Mouse (Mus musculus) forebrain, embryonic 12.5 days (tissue): ENCODE results near the gene Mapk3. TPM values are rescaled to one million over a fixed set of nuclear protein-coding genes. Genes with fewer than 3 reads are reported as not detected.
"Not testable (repeated sequence)": the region's sequence is repeated elsewhere in the genome, so short reads cannot be mapped to it uniquely, and the experiment has no call there.

Source experiments
- ATAC-seq: fragments of 200-750 bp; cut with Nextera tagmentation; 2 replicates; pipeline ENCODE4 v1.8.0; 2017; ENCODE audit warnings: moderate TSS enrichment; ENCODE audit not compliant: low FRiP score
- H3K27ac ChIP-seq: fragments of 300-500 bp; sonication (generic); 2 replicates; pipeline ENCODE4 v1.5.1; 2016; ENCODE audit warnings: mild to moderate bottlenecking
- H3K27me3 ChIP-seq: fragments of 300-500 bp; sonication (generic); 2 replicates; pipeline ENCODE4 v1.6.1; 2016; ENCODE audit warnings: mild to moderate bottlenecking
- H3K36me3 ChIP-seq: fragments of 300-500 bp; sonication (generic); replicated peaks from 2 replicates; pipeline ENCODE4 v1.6.1; 2016; ENCODE audit warnings: mild to moderate bottlenecking
- H3K4me1 ChIP-seq: fragments of 300-500 bp; sonication (generic); 2 replicates; pipeline ENCODE4 v1.6.1; 2016
- H3K4me2 ChIP-seq: fragments of 300-500 bp; sonication (generic); 2 replicates; pipeline ENCODE4 v1.6.1; 2016; ENCODE audit warnings: mild to moderate bottlenecking, moderate library complexity
- H3K4me3 ChIP-seq: fragments of 300-500 bp; sonication (generic); replicated peaks from 2 replicates; pipeline ENCODE4 v1.5.1; 2016; ENCODE audit warnings: mild to moderate bottlenecking
- H3K9ac ChIP-seq: fragments of 300-500 bp; sonication (generic); 2 replicates; pipeline ENCODE4 v1.6.1; 2016; ENCODE audit warnings: mild to moderate bottlenecking
- H3K9me3 ChIP-seq: fragments of 300-500 bp; sonication (generic); 2 replicates; pipeline ENCODE4 v1.6.1; 2016
- WGBS: fragments of 180-500 bp; shearing (Covaris S2); methylation state at CpG from one replicate; pipeline ENCODE4 v1.1.7; 2016; 5-methylcytosine and 5-hydroxymethylcytosine counted together
- polyA plus RNA-seq: library from polyadenylated mRNA; unstranded; fragments of >200 nt; fragmentation: Nextera tagmentation; extraction: Ambion mirVana; gene quantifications from 2 replicates; pipeline ENCODE4 v1.2.1, GENCODE M21; 2016

Mapk3 gene
- polyA plus RNA-seq, 1 experiment from 2014 or later = 51.5 TPM

DNA sequence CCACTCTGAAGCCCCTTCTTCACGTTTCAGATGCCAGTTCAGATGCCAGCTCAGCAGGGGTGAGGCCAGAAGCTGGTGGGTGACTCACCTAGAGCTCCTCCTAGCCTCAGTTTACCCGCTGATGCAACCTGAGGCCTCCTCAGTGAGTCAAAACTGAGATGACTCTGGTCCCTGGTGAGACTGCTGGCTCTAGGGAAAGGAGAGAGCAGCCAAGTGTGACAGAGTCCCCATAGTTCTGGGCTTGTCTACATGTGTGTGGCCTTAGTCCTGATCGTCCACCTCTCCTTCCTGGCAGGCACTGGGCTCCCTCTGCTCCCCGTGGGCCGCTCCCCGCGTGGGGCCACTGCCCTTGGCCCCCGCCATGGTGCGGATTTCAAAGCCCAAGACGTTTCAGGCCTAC is 18.1 kb downstream of the Mapk3 start:
- H3K27me3 ChIP-seq = no peaks in the 10 kb centered on the region

DNA sequence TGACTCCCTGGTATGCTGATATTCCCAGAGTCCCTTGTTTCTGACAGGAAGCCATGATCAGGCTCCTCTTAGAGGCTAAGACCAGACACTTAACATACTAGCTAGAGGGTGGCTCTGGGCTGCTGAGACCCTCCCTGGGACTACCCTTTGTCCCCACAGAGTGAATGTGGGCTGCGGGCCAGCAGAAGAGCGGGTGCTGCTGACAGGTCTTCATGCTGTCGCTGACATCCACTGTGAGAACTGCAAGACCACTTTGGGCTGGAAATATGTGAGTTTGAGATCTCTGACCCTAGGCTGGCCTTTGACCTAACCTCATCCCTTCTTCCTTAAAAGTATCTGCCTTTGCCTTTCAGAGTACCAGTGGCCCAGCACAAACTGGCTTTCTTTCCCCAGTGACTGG is 18.7 kb downstream of the Mapk3 start:
- Histone ChIP-seq H3K4me3 (0 out of 2 replicates have a peak overlapping the region, but pooled peaks have one; percentile 7), H3K36me3 (no peaks in the 10 kb centered on the region; the same call in none of the 2 replicates), H3K27ac (0 out of 2 replicates have a peak overlapping the region, but pooled peaks have one; percentile 42), H3K4me1 (peaks cover 46% of the 10 kb centered on the region), H3K4me2 (peak overlapping the region; percentile 81), H3K9me3 (no peaks in the 10 kb centered on the region), H3K27me3 (no peaks in the 10 kb centered on the region), H3K9ac (peak overlapping the region; percentile 75)
- 90% methylated on average over 3 of the region's 3 CpGs for WGBS
- ATAC-seq = no peak

More for the DNA sequence above, 18.1 kb downstream of the Mapk3 start:
- no peaks in the 10 kb centered on the region for H3K9me3 ChIP-seq
- H3K4me1 ChIP-seq = peaks cover 46% of the 10 kb centered on the region
- peaks cover 6% of the 10 kb centered on the region; the same call in 1 of the 2 replicates for H3K36me3 ChIP-seq
- peak overlapping the region; percentile 75 for H3K9ac ChIP-seq
- ATAC-seq = no peak
- 48% methylated on average over 10 of the region's 10 CpGs for WGBS
- peak overlapping the region; percentile 81 for H3K4me2 ChIP-seq
- peak overlapping the region; percentile 66 for H3K4me3 ChIP-seq
- H3K27ac ChIP-seq = no peak overlapping the region

DNA sequence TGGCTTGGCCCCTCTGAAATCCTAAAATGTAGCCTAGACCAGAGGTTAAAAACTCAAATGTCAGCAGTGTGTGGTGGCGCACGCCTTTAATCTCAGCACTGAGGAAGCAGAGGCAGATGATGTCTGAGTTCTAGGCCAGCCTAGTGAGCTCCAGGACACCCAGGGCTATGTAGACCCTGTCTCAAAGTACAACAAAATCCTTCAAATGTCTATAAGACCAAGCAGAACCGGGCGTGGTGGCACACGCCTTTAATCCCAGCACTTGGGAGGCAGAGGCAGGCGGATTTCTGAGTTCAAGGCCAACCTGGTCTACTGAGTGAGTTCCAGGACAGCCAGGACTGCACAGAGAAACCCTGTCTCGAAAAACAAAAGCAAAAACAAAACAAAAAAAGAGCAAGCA is 19.7 kb downstream of the Mapk3 start:
- H3K4me2 ChIP-seq, H3K4me3 ChIP-seq, H3K36me3 ChIP-seq, H3K9me3 ChIP-seq, ATAC-seq, H3K27me3 ChIP-seq, H3K9ac ChIP-seq: not testable (repeated sequence)
- H3K4me1 ChIP-seq = peaks cover 46% of the 10 kb centered on the region
- 87% methylated on average over 7 of the region's 7 CpGs for WGBS
- 0 out of 2 replicates have a peak overlapping the region, but pooled peaks have one; percentile 25 for H3K27ac ChIP-seq

DNA sequence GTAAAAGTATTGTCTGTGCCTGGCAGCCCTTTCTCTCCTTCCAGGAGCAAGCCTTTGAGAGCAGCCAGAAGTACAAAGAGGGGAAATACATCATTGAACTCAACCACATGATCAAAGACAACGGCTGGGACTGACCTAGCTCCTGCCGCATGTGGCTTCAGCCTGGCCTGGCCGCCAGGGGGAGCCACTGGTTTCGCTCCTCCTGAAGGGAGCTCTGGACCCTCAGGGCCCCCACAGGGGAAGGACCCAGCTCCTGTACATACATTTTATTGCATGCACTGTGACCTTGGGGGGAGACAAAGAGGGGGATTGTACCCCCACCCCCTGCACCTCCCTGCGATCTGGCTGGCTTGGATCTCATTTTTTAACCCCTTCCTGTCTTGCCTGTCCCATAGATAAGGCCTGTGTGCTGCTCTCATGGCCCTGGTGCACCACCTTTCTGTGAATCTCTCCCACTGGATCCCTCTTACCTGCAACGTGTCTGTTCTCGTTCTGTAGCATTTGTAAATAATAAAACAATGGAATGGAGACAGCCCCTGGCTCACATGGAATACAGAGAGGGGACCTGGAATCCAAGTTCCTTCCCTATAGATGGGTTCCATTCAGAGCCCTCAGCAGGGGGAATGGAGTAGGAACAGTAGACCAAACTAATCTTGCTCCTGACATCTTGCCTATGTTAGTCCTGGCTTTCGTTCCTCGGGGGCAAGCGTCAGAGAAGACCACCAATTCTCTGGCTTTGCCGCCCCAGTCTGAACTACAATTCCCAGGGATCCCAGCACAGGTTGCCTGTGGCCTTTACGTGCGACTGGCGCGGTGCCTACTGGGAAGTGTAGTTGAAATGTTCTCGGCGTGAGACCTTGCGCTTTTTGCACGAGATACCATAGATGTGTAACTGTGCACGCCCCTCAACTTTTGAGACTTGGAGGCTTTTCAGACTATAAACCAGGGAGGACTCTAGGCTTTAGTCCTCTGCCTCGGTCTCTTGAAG is 20.9 kb downstream of the Mapk3 start:
- ATAC-seq = peak; percentile 72
- H3K4me2 ChIP-seq = peak overlapping the region; percentile 93
- H3K27me3 ChIP-seq = no peaks in the 10 kb centered on the region
- peaks cover 17% of the 10 kb centered on the region for H3K36me3 ChIP-seq
- WGBS = 2% methylated on average over 21 of the region's 21 CpGs
- peak overlapping the region; percentile 39 for H3K4me3 ChIP-seq
- H3K9ac ChIP-seq = peak overlapping the region; percentile 53
- no peaks in the 10 kb centered on the region for H3K9me3 ChIP-seq
- H3K4me1 ChIP-seq = peaks cover 46% of the 10 kb centered on the region
- H3K27ac ChIP-seq = peak overlapping the region; percentile 79

DNA sequence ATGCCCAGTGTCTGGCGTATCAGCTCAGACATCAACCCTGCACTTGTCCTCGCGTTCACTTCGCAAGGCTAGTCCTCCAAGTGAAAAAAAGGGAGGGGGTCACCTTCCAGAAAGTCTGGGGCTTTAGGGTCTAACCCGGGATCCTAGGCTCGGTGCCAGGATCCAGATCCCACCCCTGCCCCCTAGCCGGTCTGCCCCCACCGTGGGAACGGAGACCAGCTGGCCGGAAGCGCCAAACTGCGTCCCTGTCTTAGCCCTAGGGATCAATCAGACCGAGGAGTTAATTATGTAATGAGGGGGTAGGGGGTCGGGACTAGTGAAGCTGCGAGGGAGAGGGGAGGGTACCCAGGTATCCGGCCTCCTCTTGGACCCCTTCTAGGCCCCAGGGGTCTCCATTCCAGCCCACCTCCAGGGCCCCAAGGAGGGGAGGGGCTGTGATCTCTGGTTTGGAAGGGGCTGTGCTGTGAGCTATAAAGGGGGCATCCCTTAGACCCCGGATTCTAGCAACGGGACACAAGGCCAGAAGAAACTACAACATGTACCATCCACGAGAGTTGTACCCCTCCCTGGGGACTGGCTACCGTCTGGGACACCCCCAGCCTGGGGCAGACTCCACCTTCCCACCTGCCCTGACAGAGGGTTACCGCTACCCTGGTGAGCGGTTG is 21.7 kb downstream of the Mapk3 start, which contains the start of gene Tbx6:
TSS of gene Tbx6 (plus strand) at position 513 of the 665 bp plus-strand sequence.
- peak; percentile 2; the same call in 1 of the 2 replicates for ATAC-seq
- Histone ChIP-seq H3K4me1 (peaks cover 41% of the 10 kb centered on the region), H3K36me3 (peaks cover 25% of the 10 kb centered on the region), H3K27me3 (no peaks in the 10 kb centered on the region), H3K4me3 (peak within 1 kb of the TSS; percentile 39), H3K9me3 (no peaks in the 10 kb centered on the region), H3K9ac (peak within 1 kb of the TSS; percentile 53), H3K4me2 (peak within 1 kb of the TSS; percentile 93), H3K27ac (peak within 1 kb of the TSS; percentile 79)
- WGBS = 8% methylated on average over 22 of the region's 22 CpGs

DNA sequence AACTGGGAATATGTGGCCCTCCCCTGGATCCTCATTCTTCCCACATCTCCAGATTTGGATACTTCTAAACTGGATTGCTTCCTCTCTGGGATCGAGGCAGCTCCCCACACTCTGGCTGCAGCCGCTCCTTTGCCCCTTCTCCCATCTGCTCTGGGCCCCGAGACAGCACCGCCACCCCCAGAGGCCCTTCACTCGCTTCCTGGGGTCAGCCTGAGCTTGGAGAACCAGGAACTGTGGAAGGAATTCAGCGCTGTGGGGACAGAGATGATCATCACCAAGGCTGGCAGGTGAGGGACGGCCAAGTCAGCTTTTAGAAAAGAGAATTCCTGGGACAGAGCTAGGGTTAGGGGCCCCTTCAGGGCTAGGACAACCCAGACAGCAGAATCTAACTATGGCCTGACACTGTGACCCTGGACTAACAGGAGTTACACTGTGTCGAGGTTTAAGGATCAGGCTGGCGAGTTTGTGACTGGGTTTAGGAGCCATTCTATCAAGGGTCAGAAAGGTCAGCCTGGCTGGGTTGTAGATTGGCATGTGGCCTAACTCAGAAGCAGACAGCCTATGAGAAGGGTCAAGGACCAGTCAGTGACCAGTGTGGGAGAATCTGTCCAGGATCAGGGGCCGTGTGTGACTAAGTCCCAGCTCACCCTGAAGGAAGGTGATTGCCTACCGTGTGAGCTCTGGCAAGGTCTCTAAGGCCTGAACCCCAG is 22.4 kb downstream of the Mapk3 start:
- H3K9me3 ChIP-seq = no peaks in the 10 kb centered on the region
- H3K36me3 ChIP-seq = peaks cover 32% of the 10 kb centered on the region
- peak overlapping the region; percentile 93 for H3K4me2 ChIP-seq
- H3K4me3 ChIP-seq = 0 out of 2 replicates have a peak overlapping the region, but pooled peaks have one; percentile 39
- peaks cover 36% of the 10 kb centered on the region for H3K4me1 ChIP-seq
- H3K9ac ChIP-seq = peak overlapping the region; percentile 53; the same call in 1 of the 2 replicates
- H3K27ac ChIP-seq = peak overlapping the region; percentile 6; the same call in 1 of the 2 replicates
- no peak for ATAC-seq
- WGBS = 48% methylated on average over 11 of the region's 11 CpGs
- no peaks in the 10 kb centered on the region for H3K27me3 ChIP-seq

DNA sequence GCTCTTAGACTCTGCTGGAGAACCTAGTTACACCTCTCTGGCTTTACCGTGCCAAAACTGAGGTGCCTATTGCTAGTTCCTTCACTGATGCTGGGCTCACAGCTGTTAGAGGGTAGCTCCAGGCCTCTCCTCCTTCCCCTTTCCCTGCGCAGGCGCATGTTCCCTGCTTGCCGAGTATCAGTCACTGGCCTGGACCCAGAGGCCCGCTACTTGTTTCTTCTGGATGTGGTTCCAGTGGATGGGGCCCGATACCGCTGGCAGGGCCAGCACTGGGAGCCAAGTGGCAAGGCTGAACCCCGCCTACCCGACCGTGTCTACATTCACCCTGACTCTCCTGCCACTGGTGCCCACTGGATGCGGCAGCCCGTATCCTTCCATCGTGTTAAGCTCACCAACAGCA is 23.3 kb downstream of the Mapk3 start:
- H3K4me1 ChIP-seq = peaks cover 29% of the 10 kb centered on the region
- no peak overlapping the region for H3K9ac ChIP-seq
- no peak overlapping the region for H3K27ac ChIP-seq
- peaks cover 41% of the 10 kb centered on the region for H3K36me3 ChIP-seq
- no peak overlapping the region for H3K4me3 ChIP-seq
- WGBS = 88% methylated on average over 13 of the region's 13 CpGs
- no peaks in the 10 kb centered on the region for H3K9me3 ChIP-seq
- H3K4me2 ChIP-seq = no peak overlapping the region
- ATAC-seq = no peak
- H3K27me3 ChIP-seq = no peaks in the 10 kb centered on the region

DNA sequence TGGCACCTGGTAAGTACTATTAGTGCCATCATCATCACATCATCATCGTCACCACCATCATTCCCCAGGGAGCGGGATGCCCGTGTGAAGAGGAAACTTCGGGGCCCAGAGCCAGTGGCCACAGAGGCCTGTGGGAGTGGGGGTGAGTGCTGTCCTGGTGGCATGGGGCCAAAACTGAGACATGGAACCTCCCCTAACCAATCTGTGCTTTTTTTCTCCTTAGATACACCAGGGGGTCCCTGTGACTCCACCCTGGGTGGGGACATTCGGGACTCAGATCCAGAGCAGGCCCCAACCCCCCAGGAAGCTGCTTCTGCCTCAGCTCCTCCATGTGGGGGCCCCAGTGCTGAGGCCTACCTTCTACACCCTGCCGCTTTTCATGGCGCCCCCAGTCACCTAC is 25.1 kb downstream of the Mapk3 start:
- Histone ChIP-seq H3K27me3 (no peaks in the 10 kb centered on the region), H3K4me3 (no peak overlapping the region), H3K9ac (no peak overlapping the region), H3K36me3 (peaks cover 59% of the 10 kb centered on the region), H3K27ac (no peak overlapping the region), H3K4me1 (peaks cover 22% of the 10 kb centered on the region), H3K4me2 (no peak overlapping the region), H3K9me3 (no peaks in the 10 kb centered on the region)
- no peak for ATAC-seq
- WGBS = 92% methylated on average over 7 of the region's 7 CpGs

DNA sequence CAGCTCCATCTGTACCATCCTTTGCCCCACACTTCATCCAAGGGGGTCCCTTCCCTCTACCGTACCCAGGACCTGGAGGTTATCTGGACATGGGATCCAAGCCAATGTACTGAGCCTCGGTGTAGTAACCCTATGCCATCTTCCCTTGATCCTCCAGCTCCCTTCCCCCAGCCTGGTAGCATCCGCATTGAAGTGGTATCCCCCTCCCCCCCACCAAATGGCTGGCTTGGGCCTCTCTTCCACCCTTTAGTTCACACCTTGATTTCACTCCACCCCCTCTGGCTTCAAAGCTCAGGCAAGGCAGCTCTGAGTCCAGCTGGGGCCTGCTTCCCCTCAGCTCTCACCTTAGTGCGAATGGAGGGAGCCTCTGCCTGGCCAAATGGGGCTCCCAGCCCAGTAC is 25.7 kb downstream of the Mapk3 start:
- Histone ChIP-seq H3K36me3 (peaks cover 65% of the 10 kb centered on the region), H3K4me1 (peaks cover 18% of the 10 kb centered on the region), H3K9me3 (no peaks in the 10 kb centered on the region), H3K9ac (no peak overlapping the region), H3K27ac (no peak overlapping the region), H3K4me2 (no peak overlapping the region), H3K27me3 (no peaks in the 10 kb centered on the region), H3K4me3 (no peak overlapping the region)
- no peak for ATAC-seq
- WGBS = 86% methylated on average over 4 of the region's 4 CpGs

DNA sequence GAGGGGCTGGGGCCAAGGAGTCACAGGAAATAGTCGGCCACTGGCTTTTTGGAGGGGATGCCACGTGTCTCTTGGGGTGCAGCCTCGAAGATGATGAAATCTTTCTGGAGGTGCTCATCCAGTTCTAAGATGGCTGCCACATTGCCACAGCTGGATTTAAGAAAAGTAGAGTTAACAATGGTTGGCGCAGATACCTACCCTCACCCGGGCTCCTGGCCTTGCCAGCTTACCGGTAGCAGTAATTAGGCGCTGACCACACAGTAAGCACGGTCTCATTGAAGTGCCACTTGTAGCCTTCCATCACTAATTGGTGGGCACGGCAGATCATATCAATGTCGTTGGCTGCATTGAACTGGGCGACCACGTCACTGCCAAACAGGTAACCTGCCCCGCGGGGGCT is 26.7 kb downstream of the Mapk3 start:
- Histone ChIP-seq H3K4me2 (no peak overlapping the region), H3K4me1 (peaks cover 20% of the 10 kb centered on the region), H3K9ac (no peak overlapping the region), H3K9me3 (no peaks in the 10 kb centered on the region), H3K27me3 (no peaks in the 10 kb centered on the region), H3K27ac (no peak overlapping the region), H3K4me3 (no peak overlapping the region), H3K36me3 (peaks cover 72% of the 10 kb centered on the region)
- 92% methylated on average over 14 of the region's 14 CpGs for WGBS
- ATAC-seq = no peak

DNA sequence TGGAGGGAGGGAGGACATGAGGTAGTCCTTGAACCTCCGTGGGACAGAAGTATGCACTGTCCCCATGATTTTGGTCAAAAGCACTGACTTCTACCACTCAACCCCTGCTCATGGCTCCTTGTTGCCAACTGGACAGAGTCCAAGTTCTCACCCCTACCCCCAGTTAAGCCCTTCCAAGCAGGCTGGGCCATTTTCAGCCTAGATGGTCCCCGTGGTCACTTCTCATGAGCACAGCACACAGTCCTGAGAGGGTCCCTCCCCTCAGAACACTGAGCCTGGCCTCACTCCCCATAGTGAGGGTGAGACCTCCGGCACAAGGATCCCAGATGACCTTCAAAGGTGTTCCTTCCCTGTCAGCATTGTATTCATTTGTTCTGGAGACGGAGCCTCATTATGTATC is 29.7 kb downstream of the Mapk3 start:
- Histone ChIP-seq H3K4me2 (no peak overlapping the region), H3K27ac (no peak overlapping the region), H3K9me3 (no peaks in the 10 kb centered on the region), H3K27me3 (no peaks in the 10 kb centered on the region), H3K4me1 (peaks cover 22% of the 10 kb centered on the region), H3K9ac (no peak overlapping the region), H3K4me3 (no peak overlapping the region), H3K36me3 (peaks cover 66% of the 10 kb centered on the region)
- no peak for ATAC-seq
- 92% methylated on average over 4 of the region's 4 CpGs for WGBS
